Mouse (Mus musculus) intestine, embryonic 15.5 days (tissue): ENCODE results near the gene Slc35b1. TPM values are rescaled to one million over a fixed set of nuclear protein-coding genes. Genes with fewer than 3 reads are reported as not detected.

Experiments used
- ATAC-seq: fragments of 200-750 bp; cut with Nextera tagmentation; 2 replicates; pipeline ENCODE4 v1.8.0; 2017; ENCODE audit warnings: moderate TSS enrichment, moderate library complexity
- H3K27ac ChIP-seq: fragments of 300-500 bp; sonication (generic); 2 replicates; pipeline ENCODE4 v1.5.1; 2015; ENCODE audit warnings: mild to moderate bottlenecking, inconsistent platforms
- H3K27me3 ChIP-seq: fragments of 300-500 bp; sonication (generic); replicated peaks from 2 replicates; pipeline ENCODE4 v1.6.1; 2015; ENCODE audit warnings: inconsistent platforms
- H3K36me3 ChIP-seq: fragments of 300-500 bp; sonication (generic); 2 replicates; pipeline ENCODE4 v1.6.1; 2015; ENCODE audit warnings: inconsistent platforms
- H3K4me1 ChIP-seq: fragments of 300-500 bp; sonication (generic); replicated peaks from 2 replicates; pipeline ENCODE4 v1.6.1; 2015; ENCODE audit warnings: inconsistent platforms
- H3K4me2 ChIP-seq: fragments of 300-500 bp; sonication (generic); replicated peaks from 2 replicates; pipeline ENCODE4 v1.6.1; 2015; ENCODE audit warnings: mild to moderate bottlenecking, inconsistent platforms
- H3K4me3 ChIP-seq: fragments of 300-500 bp; sonication (generic); replicated peaks from 2 replicates; pipeline ENCODE4 v1.5.1; 2015; ENCODE audit warnings: inconsistent platforms
- H3K9ac ChIP-seq: fragments of 300-500 bp; sonication (generic); 2 replicates; pipeline ENCODE4 v1.6.1; 2015; ENCODE audit warnings: inconsistent platforms
- H3K9me3 ChIP-seq: fragments of 300-500 bp; sonication (generic); 2 replicates; pipeline ENCODE4 v1.6.1; 2016; ENCODE audit warnings: inconsistent platforms
- WGBS: fragments of 180-500 bp; shearing (Covaris S2); methylation state at CpG from one replicate; pipeline ENCODE4 v1.1.7; 2015; 5-methylcytosine and 5-hydroxymethylcytosine counted together
- polyA plus RNA-seq: library from polyadenylated mRNA; unstranded; fragments of >200 nt; fragmentation: Nextera tagmentation; extraction: Ambion mirVana; gene quantifications from 2 replicates; pipeline ENCODE4 v1.2.1, GENCODE M21; 2015

Gene Slc35b1
- polyA plus RNA-seq, 1 experiment from 2014 or later = 103 TPM

DNA sequence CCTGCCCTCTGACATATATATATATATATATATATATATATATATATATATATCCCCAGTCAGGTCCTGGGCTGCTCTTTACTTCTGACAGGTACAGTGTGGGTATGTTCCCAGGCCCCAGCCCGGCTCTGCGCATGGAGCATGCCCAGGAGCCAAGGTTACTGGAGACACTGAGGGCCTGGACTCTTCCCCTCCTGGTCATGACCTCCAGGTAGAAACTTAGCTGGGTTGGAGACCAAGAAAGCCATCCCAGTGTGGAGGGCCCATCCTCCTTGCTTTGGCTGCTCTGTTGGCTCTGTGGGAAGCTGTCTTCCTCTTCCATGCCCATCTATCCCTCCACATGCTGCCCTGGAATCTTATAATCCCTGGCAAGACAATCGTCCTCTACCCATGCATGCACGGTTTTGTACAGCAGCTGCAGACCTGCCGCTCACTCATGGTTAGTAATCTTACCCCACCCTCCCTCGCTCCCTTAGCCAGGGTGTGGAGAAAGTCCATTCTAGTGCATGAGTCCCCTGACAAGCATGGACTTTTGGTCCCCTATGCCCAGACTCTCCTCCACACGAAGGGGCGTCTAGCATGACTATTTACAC lies 16.2 kb upstream of the Slc35b1 start:
- H3K27me3 ChIP-seq = no peaks in the 10 kb centered on the region
- no peak overlapping the region for H3K27ac ChIP-seq
- no peak overlapping the region for H3K4me3 ChIP-seq
- H3K4me2 ChIP-seq = no peak overlapping the region
- peaks cover 38% of the 10 kb centered on the region for H3K4me1 ChIP-seq
- H3K36me3 ChIP-seq = no peaks in the 10 kb centered on the region
- ATAC-seq = no peak
- no peak overlapping the region for H3K9ac ChIP-seq
- H3K9me3 ChIP-seq = no peaks in the 10 kb centered on the region
- WGBS = 93% methylated on average over 8 of the region's 8 CpGs

DNA sequence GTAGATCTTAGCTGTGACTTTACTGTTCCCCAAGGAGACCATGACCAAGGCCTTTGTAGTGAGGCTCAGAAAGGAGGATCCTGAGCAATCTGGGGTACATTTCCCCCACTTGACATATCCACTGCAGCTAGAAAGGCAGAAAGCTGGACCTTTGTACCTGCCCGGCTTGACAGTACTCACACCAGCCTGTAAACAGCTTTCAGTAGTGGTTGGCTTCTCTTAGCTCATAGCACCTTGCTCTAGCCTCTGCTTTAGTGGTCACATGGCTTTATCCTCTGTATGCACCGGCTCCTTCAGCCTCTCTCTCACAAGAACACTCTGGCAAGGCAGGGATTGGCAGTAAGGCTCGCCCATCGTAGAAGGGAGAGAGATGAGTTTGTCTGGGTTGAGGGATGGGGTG lies 15.6 kb upstream of the Slc35b1 start:
- Histone ChIP-seq H3K4me1 (peaks cover 38% of the 10 kb centered on the region), H3K27ac (no peak overlapping the region), H3K9me3 (no peaks in the 10 kb centered on the region), H3K4me3 (no peak overlapping the region), H3K36me3 (no peaks in the 10 kb centered on the region), H3K4me2 (no peak overlapping the region), H3K27me3 (no peaks in the 10 kb centered on the region), H3K9ac (no peak overlapping the region; the same call in 1 of the 2 replicates)
- 88% methylated on average over 4 of the region's 4 CpGs for WGBS
- ATAC-seq = no peak

DNA sequence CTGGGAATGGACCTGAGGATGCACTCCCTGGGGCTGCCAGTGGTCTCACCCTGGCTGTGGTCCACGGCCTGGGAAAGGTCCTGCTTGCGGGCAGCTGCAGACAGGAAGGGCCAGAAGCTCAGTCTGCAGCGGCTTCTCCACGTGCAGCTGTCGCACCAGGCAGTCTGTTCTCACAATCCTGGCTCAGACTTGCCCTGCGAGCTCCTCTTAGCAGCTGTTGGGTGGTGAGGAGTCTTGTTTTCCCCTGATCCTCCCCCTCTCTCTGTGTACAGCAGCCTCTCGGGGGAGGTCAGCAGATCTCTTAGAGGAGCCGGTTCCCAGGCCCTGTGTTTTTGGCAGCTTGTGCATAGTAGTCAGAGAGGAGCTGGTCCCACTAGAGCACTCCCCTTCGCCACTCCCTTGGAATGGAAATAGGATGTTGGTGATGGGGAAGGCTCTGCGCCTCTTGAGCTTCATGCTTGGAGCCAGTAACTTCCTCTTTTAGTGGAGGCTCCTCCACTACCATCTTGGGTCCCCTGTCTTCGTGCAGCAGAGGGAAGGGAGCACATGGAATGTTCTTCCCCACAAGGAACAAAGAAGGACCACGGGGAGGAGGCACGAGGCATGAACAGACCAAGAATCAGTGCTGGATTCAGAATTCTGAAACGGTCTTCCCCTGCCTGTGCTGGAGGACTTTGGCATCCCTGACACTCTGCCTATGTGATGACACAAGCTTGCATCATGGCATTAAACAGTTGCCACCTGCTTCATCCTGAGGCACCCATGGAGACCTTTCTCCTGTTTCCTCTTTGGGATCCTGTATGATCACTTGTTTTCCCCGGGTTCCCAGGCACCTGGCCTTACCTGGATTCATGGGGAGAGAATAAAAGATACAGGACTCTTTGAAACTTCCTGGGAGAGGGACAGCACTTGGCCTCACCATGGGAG lies 14.3 kb upstream of the Slc35b1 start:
- peak overlapping the region; percentile 78 for H3K27ac ChIP-seq
- ATAC-seq = peak; percentile 80
- no peak overlapping the region for H3K4me3 ChIP-seq
- no peak overlapping the region for H3K4me2 ChIP-seq
- no peak overlapping the region for H3K9ac ChIP-seq
- H3K36me3 ChIP-seq = 0 out of 2 replicates have a peak, but pooled peaks cover 4% of the 10 kb centered on the region
- H3K9me3 ChIP-seq = no peaks in the 10 kb centered on the region
- 51% methylated on average over 15 of the region's 15 CpGs for WGBS
- H3K27me3 ChIP-seq = no peaks in the 10 kb centered on the region
- peaks cover 36% of the 10 kb centered on the region for H3K4me1 ChIP-seq

DNA sequence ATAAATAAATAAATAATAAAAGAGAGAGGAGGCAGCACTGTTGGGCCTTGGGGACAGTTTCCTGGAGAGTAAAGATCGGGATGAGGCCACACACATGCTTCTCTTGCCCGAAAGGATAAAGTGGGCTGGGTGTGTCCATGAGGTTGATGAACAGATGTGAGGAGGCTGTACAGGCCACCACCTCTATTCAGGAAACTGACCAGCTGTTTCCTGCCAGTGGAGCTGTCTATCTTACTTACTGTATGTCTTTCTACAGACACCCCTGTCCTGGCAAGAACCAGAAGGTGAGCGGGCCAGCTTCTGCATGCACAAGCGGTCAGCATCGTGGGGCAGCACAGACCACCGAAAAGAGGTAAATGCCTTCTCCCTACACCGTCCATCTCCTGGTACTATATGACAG lies 13.3 kb upstream of the Slc35b1 start:
- no peak overlapping the region for H3K4me2 ChIP-seq
- H3K27ac ChIP-seq = no peak overlapping the region
- no peak for ATAC-seq
- no peak overlapping the region for H3K4me3 ChIP-seq
- H3K4me1 ChIP-seq = peaks cover 27% of the 10 kb centered on the region
- H3K9ac ChIP-seq = no peak overlapping the region
- no peaks in the 10 kb centered on the region for H3K27me3 ChIP-seq
- 0 out of 2 replicates have a peak, but pooled peaks cover 12% of the 10 kb centered on the region for H3K36me3 ChIP-seq
- 85% methylated on average over 7 of the region's 7 CpGs for WGBS
- H3K9me3 ChIP-seq = no peaks in the 10 kb centered on the region

DNA sequence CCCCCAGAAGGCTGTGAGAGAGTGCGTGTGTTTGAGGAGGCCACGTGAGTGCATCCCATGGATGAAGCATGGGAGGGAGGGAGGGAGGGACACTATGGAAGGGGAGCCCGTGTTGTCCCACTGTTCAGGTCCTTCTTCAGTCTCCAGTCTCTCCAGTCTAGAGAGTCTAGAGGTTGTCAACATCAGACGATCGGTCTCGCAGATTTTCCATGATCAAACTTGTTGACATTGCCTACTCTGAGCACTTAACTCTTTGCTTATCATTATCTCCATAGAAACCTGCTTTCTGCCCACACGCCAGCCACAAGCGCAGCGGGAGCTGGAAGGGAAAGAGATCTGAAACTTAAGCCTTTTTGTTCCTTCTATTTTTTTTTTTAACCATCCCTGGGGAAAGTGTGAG lies 5.6 kb upstream of the Slc35b1 start:
- Histone ChIP-seq H3K4me3 (no peak overlapping the region), H3K36me3 (peaks cover 26% of the 10 kb centered on the region; the same call in 1 of the 2 replicates), H3K4me2 (no peak overlapping the region), H3K27ac (no peak overlapping the region), H3K9me3 (no peaks in the 10 kb centered on the region), H3K27me3 (no peaks in the 10 kb centered on the region), H3K4me1 (no peaks in the 10 kb centered on the region), H3K9ac (no peak overlapping the region)
- WGBS = 63% methylated on average over 9 of the region's 9 CpGs
- no peak for ATAC-seq

DNA sequence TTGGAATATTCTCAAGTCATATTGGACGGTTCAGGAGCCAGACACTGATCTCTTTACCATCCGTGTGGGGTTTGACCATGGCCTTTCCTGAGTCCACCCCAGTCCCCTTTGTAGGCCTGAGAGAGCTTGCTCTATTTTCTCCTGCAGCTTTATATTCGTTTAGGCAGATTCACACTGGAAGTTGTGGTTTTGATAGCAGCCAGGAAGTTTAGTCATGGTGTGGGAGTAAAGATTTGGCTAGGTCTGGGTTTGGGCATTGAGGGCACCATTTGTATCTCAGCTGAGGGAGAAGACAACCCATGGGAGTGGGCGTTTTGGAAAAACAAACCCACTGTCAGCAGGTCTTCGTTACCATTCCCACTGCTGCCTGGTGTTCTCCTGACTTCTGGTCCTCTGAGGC lies 4.9 kb upstream of the Slc35b1 start:
- Histone ChIP-seq H3K27me3 (no peaks in the 10 kb centered on the region), H3K9ac (no peak overlapping the region), H3K27ac (no peak overlapping the region), H3K4me2 (no peak overlapping the region), H3K4me3 (no peak overlapping the region), H3K4me1 (no peaks in the 10 kb centered on the region), H3K9me3 (no peaks in the 10 kb centered on the region), H3K36me3 (peaks cover 26% of the 10 kb centered on the region; the same call in 1 of the 2 replicates)
- no peak for ATAC-seq
- 74% methylated on average over 5 of the region's 5 CpGs for WGBS

DNA sequence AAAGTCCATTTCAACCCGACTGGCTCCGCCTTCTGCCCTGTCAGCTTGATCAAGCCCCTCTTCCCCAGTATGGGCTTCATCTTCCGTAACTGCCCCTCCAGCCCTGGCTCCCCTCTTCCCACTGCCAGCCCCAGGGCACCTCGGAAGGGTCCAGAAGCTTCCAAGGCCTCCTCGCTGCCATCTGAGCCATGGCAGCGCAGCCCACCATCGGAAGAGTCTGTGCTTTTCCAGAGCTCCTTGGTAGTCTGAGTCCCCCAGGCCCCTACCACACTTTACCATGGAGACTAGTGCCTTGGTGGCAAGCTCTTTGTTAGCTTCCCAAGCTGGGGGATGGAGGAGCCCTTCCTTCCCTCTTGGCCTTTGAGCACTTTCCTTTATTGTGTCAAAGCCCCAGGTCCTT lies 3.8 kb upstream of the Slc35b1 start:
- Histone ChIP-seq H3K4me1 (0 out of 2 replicates have a peak, but pooled peaks cover 3% of the 10 kb centered on the region), H3K4me2 (no peak overlapping the region), H3K36me3 (peaks cover 19% of the 10 kb centered on the region; the same call in 1 of the 2 replicates), H3K9ac (no peak overlapping the region), H3K27me3 (no peaks in the 10 kb centered on the region), H3K9me3 (no peaks in the 10 kb centered on the region), H3K4me3 (no peak overlapping the region), H3K27ac (no peak overlapping the region)
- no peak for ATAC-seq
- 91% methylated on average over 7 of the region's 7 CpGs for WGBS

DNA sequence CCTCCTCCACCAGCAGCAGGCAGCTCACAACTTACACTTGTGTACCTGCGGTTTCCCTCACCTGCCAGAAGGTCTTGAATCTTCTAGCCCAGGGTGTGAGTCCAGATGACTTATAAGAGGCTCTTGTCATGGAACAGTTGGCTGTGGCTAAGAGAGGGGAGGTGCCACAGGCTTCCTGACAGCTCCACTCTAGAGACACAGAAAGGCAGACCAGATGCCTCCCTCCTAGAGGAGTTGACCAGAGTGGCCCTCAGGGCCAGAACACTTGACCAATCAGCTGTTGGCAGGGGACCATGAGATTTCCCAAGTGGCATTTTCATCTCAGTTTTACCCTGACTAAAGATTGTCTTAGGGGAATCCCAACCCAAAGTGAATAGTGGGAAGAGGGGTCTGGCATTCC lies 3.3 kb upstream of the Slc35b1 start:
- H3K36me3 ChIP-seq = peaks cover 14% of the 10 kb centered on the region; the same call in 1 of the 2 replicates
- no peak overlapping the region for H3K4me3 ChIP-seq
- 97% methylated on average over 1 of the region's 1 CpGs for WGBS
- no peaks in the 10 kb centered on the region for H3K27me3 ChIP-seq
- no peak overlapping the region for H3K9ac ChIP-seq
- no peak for ATAC-seq
- H3K4me1 ChIP-seq = peaks cover 4% of the 10 kb centered on the region; the same call in 1 of the 2 replicates
- no peak overlapping the region for H3K27ac ChIP-seq
- H3K9me3 ChIP-seq = no peaks in the 10 kb centered on the region
- H3K4me2 ChIP-seq = no peak overlapping the region

DNA sequence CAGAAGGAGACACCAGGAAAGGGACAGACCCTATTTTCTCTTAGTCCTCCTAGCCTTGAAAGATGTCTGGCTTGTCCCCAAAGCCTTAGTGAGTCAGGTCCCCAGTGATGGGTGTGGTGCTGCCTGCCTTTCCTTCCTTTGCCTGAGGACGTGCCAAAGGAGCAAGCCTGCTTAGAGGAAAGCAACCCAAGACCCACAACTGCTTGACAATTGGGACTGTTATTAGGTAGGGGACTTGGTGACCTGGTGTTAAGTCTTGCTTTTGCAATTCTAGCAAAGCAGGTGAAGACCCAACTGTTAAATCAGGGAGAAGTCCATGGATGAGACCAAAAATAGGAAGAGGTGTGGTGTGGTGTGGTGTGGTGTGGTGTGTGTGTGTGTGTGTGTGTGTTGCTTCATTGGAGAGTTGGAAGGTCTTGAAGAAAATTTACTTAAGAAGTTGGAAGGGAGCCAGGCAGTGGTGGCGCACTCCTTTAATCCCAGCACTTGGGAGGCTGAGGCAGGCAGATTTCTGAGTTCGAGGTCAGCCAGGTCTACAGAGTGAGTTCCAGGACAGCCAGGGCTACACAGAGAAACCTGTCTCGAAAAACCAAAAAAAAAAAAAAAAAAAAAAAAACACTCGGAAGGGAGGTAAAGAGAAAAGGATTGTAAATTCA lies 1.0 kb upstream of the Slc35b1 start:
- H3K4me1 ChIP-seq = peaks cover 4% of the 10 kb centered on the region; the same call in 1 of the 2 replicates
- no peaks in the 10 kb centered on the region for H3K9me3 ChIP-seq
- ATAC-seq = no peak
- no peak overlapping the region for H3K27ac ChIP-seq
- H3K36me3 ChIP-seq = peaks cover 21% of the 10 kb centered on the region
- no peak overlapping the region for H3K4me3 ChIP-seq
- H3K9ac ChIP-seq = no peak overlapping the region
- no peak overlapping the region for H3K4me2 ChIP-seq
- H3K27me3 ChIP-seq = no peaks in the 10 kb centered on the region
- 88% methylated on average over 5 of the region's 5 CpGs for WGBS

DNA sequence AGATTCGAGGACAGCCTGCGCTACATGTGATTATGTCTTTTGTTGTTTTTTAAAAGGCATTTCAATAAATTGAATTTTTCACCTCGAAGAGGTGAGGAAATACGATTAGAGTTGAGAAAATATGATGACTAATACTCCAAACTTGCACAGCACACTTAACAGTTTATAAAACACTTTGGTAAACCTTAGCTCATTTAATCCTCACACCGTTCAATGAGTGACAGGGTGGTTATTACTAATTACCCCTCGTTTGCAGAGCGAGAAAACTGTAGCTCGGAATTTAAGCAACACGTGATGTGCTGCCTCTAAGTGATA lies 531 bp upstream of the Slc35b1 start:
- peak overlapping the region; percentile 54 for H3K4me2 ChIP-seq
- peak overlapping the region; percentile 96 for H3K4me3 ChIP-seq
- H3K36me3 ChIP-seq = peaks cover 20% of the 10 kb centered on the region
- H3K9me3 ChIP-seq = no peaks in the 10 kb centered on the region
- H3K27ac ChIP-seq = no peak overlapping the region
- WGBS = 37% methylated on average over 9 of the region's 9 CpGs
- H3K27me3 ChIP-seq = no peaks in the 10 kb centered on the region
- peaks cover 4% of the 10 kb centered on the region; the same call in 1 of the 2 replicates for H3K4me1 ChIP-seq
- ATAC-seq = no peak
- no peak overlapping the region for H3K9ac ChIP-seq

DNA sequence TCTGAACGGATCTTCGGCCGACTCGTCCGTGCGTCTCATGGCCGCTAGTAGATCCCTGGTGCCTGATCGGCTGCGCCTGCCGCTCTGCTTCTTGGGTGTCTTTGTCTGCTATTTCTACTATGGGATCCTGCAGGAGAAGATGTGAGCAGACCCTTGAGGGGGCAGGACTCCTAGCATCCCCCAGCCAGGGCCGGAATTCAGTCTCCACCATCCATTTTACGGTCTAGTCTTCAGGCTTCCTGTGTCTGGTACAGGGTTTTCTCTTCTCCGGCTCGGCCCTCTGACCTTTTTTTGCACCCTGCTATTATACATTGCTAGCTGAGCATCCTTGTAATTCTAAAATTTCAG lies 455 bp downstream of the Slc35b1 start:
- Histone ChIP-seq H3K27me3 (no peaks in the 10 kb centered on the region), H3K9me3 (no peaks in the 10 kb centered on the region), H3K9ac (peak overlapping the region; percentile 90), H3K27ac (peak overlapping the region; percentile 75), H3K4me2 (peak overlapping the region; percentile 54), H3K36me3 (peaks cover 21% of the 10 kb centered on the region), H3K4me3 (peak overlapping the region; percentile 96), H3K4me1 (peaks cover 4% of the 10 kb centered on the region; the same call in 1 of the 2 replicates)
- peak; percentile 10; the same call in 1 of the 2 replicates for ATAC-seq
- WGBS = under 1% methylated on average over 14 of the region's 14 CpGs

DNA sequence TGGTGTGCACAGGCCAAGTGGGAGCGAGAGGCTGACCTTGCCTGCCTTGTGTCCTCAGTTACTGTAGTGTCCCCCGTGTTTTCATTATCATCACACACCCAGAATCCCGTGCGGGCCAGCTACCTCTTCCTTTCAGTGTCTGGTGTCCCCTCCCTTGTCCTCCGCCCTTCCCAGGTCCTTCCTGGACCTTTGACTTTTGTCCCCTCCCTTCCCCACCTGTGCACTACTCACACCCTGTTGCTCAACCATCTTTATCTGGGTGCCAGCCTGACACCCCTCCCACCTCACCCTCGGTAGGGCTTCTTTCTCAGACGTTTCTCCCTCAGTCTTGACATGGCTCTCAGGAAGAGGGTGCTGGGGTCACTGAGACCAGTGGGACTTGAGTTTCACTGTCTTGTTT lies 2.9 kb downstream of the Slc35b1 start:
- ATAC-seq = peak; percentile 15; the same call in 1 of the 2 replicates

More for the DNA sequence above, 2.9 kb downstream of the Slc35b1 start:
- no peak overlapping the region for H3K9ac ChIP-seq
- peaks cover 17% of the 10 kb centered on the region for H3K36me3 ChIP-seq
- H3K27me3 ChIP-seq = no peaks in the 10 kb centered on the region
- 75% methylated on average over 7 of the region's 7 CpGs for WGBS
- no peaks in the 10 kb centered on the region for H3K9me3 ChIP-seq
- no peak overlapping the region for H3K27ac ChIP-seq
- H3K4me2 ChIP-seq = no peak overlapping the region
- no peak overlapping the region for H3K4me3 ChIP-seq
- peaks cover 4% of the 10 kb centered on the region; the same call in 1 of the 2 replicates for H3K4me1 ChIP-seq
